Mouse (Mus musculus) heart, embryonic 12.5 days (tissue): Measurements from ENCODE around the gene Wt1. TPM values are rescaled to one million over a fixed set of nuclear protein-coding genes. Genes with fewer than 3 reads are reported as not detected.

Experiments
- ATAC-seq: fragments of 200-750 bp; cut with Nextera tagmentation; 2 replicates; pipeline ENCODE4 v1.8.0; 2017; ENCODE audit warnings: moderate TSS enrichment, moderate library complexity; ENCODE audit not compliant: insufficient number of reproducible peaks, low FRiP score
- H3K27ac ChIP-seq: fragments of 300-500 bp; sonication (generic); 2 replicates; pipeline ENCODE4 v1.5.1; 2016; ENCODE audit warnings: mild to moderate bottlenecking, moderate library complexity; ENCODE audit not compliant: poor library complexity, severe bottlenecking
- H3K27me3 ChIP-seq: fragments of 300-500 bp; sonication (generic); replicated peaks from 2 replicates; pipeline ENCODE4 v1.6.1; 2016; ENCODE audit warnings: mild to moderate bottlenecking, moderate library complexity
- H3K36me3 ChIP-seq: fragments of 300-500 bp; sonication (generic); 2 replicates; pipeline ENCODE4 v1.6.1; 2016; ENCODE audit warnings: mild to moderate bottlenecking, moderate library complexity
- H3K4me1 ChIP-seq: fragments of 300-500 bp; sonication (generic); replicated peaks from 2 replicates; pipeline ENCODE4 v1.6.1; 2016; ENCODE audit warnings: mild to moderate bottlenecking
- H3K4me2 ChIP-seq: fragments of 300-500 bp; sonication (generic); 2 replicates; pipeline ENCODE4 v1.6.1; 2016; ENCODE audit warnings: mild to moderate bottlenecking, moderate library complexity
- H3K4me3 ChIP-seq: fragments of 300-500 bp; sonication (generic); 2 replicates; pipeline ENCODE4 v1.5.1; 2016; ENCODE audit warnings: mild to moderate bottlenecking
- H3K9ac ChIP-seq: fragments of 300-500 bp; sonication (generic); 2 replicates; pipeline ENCODE4 v1.6.1; 2016; ENCODE audit warnings: mild to moderate bottlenecking, moderate library complexity
- H3K9me3 ChIP-seq: fragments of 300-500 bp; sonication (generic); replicated peaks from 2 replicates; pipeline ENCODE4 v1.6.1; 2016; ENCODE audit warnings: mild to moderate bottlenecking, moderate library complexity
- WGBS: fragments of 180-500 bp; shearing (Covaris S2); methylation state at CpG from one replicate; pipeline ENCODE4 v1.1.7; 2016; 5-methylcytosine and 5-hydroxymethylcytosine counted together
- polyA plus RNA-seq: library from polyadenylated mRNA; unstranded; fragments of >200 nt; fragmentation: Nextera tagmentation; extraction: Ambion mirVana; gene quantifications from 2 replicates; pipeline ENCODE4 v1.2.1, GENCODE M21; 2016

The Wt1 gene
- polyA plus RNA-seq, 1 experiment from 2014 or later, result 30.7 TPM

DNA sequence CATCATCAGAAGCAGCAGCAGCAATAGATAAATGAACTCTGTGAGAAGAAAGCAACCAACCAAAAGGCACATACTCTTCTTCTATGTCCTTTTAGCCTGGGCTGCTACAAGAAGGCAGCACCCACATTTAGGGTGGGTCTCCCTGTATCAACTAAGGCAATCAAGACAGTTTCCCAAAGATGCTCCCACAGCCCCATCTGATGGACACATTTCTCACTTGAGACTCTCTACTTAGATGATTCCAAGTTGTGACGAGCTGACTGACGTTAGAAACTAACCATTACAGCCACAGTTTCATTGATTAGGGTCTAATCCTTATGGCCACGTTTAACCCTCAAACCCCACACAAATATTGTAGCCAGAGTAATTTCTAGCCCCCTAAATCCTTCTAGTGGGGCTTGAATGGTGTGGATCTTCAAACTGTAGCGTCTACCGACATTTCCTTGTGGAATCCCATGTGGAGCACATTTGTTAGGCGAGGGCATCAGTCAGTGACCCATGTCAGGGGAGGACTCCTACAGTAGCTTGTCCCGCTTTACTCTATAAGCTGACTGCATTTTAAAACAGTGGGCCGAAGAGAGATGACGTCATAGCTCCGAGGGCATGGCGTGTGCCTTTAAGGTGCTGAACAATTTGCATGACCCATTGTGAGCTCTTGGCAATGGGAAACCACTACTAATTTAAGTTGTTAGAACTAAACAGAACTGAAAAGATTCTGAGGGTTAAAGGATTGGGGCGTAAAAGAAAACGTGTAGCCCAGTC is 59.6 kb downstream of the Wt1 start:
- ATAC-seq, result no peak
- H3K9me3 ChIP-seq, result no peaks in the 10 kb centered on the region
- WGBS, result 72% methylated on average over 13 of the region's 13 CpGs

DNA sequence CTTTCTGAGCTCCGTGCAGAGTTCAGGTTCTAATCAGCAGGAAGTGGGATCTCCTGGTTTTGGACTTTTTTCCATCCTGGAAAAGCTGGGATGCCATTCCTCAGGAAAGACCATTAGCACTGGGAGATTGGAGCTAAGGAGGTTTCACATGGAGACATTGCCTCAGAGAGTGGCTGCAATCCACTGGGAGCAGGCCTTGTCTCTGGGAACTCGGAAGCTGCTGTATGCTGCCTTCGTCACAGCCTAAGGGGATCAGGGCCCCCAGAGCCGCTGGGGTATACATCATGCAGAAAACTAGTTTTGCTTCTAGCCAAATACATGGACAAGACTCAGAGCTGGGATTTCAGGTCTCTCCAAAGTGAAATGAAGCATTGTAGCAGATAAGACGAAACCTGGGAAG is 60.3 kb downstream of the Wt1 start:
- Histone ChIP-seq H3K4me3 (no peak overlapping the region), H3K27ac (no peak overlapping the region), H3K27me3 (no peaks in the 10 kb centered on the region), H3K4me2 (no peak overlapping the region), H3K4me1 (0 out of 2 replicates have a peak, but pooled peaks cover 7% of the 10 kb centered on the region), H3K9ac (no peak overlapping the region), H3K9me3 (no peaks in the 10 kb centered on the region), H3K36me3 (no peaks in the 10 kb centered on the region)
- WGBS, result 59% methylated on average over 5 of the region's 5 CpGs
- no peak for ATAC-seq

More for the DNA sequence above, 59.6 kb downstream of the Wt1 start:
- H3K9ac ChIP-seq, result no peak overlapping the region
- H3K36me3 ChIP-seq, result no peaks in the 10 kb centered on the region
- H3K4me2 ChIP-seq, result no peak overlapping the region
- no peaks in the 10 kb centered on the region for H3K27me3 ChIP-seq
- 0 out of 2 replicates have a peak, but pooled peaks cover 7% of the 10 kb centered on the region for H3K4me1 ChIP-seq
- H3K4me3 ChIP-seq, result no peak overlapping the region
- H3K27ac ChIP-seq, result no peak overlapping the region

DNA sequence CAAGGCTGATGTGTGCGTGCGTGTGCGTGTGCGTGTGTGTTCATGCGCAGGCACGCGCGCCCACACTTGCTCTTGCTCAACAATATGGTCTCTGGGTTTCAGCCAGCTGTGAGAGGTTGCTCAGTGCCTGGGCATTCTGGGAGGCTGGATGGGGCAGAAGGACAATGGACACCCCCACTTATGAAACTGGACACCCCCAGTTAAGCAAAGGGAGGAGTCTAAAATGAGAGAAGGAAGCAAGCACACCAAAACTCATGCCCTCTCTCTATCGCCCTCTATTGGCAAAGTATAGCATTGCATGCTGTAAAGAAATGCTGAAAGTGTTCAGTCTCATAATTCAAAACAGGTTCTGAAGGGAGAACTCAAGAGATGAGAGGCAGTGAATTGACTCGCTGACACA is 61.9 kb downstream of the Wt1 start:
- H3K27me3 ChIP-seq, result no peaks in the 10 kb centered on the region
- H3K36me3 ChIP-seq, result no peaks in the 10 kb centered on the region
- H3K9me3 ChIP-seq, result no peaks in the 10 kb centered on the region
- H3K9ac ChIP-seq, result no peak overlapping the region
- no peak overlapping the region for H3K4me3 ChIP-seq
- no peak overlapping the region for H3K27ac ChIP-seq
- 76% methylated on average over 10 of the region's 10 CpGs for whole genome bisulfite sequencing
- H3K4me2 ChIP-seq, result no peak overlapping the region
- no peak for ATAC-seq
- no peaks in the 10 kb centered on the region for H3K4me1 ChIP-seq

DNA sequence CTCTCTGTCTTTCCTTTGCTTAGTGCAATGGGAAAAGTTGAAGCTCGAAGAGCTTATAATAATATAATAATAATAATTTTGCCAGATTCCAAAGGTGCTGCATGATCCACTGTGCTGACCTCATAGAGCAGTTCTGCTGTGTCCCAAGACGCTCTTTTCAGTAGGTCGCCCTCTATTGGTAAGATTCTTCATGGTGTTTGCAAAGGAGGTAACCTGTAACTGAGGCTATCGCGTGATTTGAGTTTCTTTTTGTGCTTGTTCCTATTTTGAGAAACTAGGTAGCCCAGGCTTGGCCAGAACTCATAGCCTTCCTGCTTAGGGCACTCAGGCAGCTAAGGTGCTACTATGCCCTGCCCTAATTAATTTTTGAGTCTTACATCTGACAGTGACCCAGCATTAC is 63.0 kb downstream of the Wt1 start:
- Histone ChIP-seq H3K4me2 (no peak overlapping the region), H3K27ac (no peak overlapping the region), H3K27me3 (no peaks in the 10 kb centered on the region), H3K36me3 (no peaks in the 10 kb centered on the region), H3K4me1 (no peaks in the 10 kb centered on the region), H3K9me3 (no peaks in the 10 kb centered on the region), H3K9ac (no peak overlapping the region), H3K4me3 (no peak overlapping the region)
- WGBS, result 26% methylated on average over 5 of the region's 5 CpGs
- no peak for ATAC-seq

DNA sequence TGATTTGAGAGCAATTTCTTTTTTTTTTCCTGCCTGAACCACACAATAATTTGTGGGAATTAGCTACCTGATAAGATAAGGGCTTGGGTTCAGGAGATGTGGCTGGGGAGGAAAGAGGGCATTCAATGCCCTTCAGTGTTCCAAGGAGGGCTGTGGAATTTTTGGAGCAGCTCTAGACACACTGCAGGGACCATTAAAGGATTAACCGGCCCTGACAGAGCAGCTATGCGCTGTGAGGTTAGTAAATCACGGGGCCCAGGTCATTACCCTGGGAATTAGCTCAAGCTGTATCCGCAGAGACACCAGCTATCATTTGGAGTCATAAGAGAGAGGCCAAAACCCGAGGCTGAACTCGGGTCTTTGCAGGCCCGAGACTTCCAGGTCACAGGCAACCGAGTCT is 73.8 kb downstream of the Wt1 start:
- no peak overlapping the region for H3K27ac ChIP-seq
- WGBS, result 35% methylated on average over 8 of the region's 8 CpGs
- H3K36me3 ChIP-seq, result no peaks in the 10 kb centered on the region
- no peak overlapping the region for H3K4me2 ChIP-seq
- ATAC-seq, result no peak
- 0 out of 2 replicates have a peak, but pooled peaks cover 4% of the 10 kb centered on the region for H3K4me1 ChIP-seq
- no peak overlapping the region for H3K9ac ChIP-seq
- H3K27me3 ChIP-seq, result no peaks in the 10 kb centered on the region
- H3K4me3 ChIP-seq, result no peak overlapping the region
- no peaks in the 10 kb centered on the region for H3K9me3 ChIP-seq

DNA sequence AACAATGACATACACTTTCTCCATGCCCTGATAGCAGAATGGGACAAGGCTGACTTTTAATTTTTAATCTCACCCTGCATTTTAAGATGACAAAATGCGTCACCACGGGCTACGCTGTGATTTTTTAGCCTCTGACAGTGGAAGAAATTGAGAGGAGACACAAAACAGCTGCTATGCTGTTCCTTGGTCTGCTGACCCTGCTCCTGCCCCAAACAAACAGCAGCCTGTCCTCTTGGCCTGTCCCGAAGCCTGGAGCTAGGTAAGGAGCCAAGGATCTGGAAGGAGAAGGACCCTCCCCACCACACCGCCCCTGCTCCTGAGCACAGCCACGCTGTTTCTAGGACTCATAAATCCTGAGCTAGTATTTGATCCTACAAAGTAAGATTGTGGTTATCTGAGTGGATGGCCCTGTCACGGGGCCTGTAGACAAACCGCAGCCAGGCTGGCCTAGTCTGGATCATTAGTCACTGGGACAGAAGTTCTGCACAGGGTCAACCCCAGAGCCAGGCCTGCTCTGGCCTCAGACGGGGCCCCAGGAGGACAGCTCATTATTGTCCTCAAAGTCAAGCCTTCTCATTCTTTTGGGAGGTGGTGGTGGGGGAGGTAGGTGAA is 80.3 kb downstream of the Wt1 start:
- Histone ChIP-seq H3K4me1 (peaks cover 10% of the 10 kb centered on the region), H3K36me3 (no peaks in the 10 kb centered on the region), H3K27me3 (no peaks in the 10 kb centered on the region), H3K9me3 (no peaks in the 10 kb centered on the region), H3K4me3 (no peak overlapping the region), H3K4me2 (no peak overlapping the region), H3K27ac (no peak overlapping the region), H3K9ac (no peak overlapping the region)
- 48% methylated on average over 9 of the region's 9 CpGs for WGBS
- no peak for ATAC-seq

DNA sequence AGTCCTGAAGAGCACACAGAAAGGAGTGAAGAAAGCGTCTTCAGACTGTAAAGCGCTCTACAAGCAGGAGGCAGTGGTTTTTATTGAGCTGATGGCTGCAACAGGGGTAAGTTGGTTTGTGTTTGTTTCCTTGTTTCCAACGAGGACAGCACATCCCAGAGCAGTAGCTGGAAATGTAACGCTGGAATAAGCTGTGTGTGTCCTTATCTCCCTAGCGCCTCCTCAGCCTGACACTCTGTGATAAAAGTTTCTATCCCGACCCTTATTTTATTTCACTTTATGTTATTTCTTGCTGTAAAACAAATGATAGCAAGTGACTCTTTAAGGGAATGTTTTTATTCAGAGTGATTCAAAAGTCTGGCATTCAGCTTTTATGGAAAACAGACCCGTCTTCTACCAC is 86.5 kb downstream of the Wt1 start:
- Histone ChIP-seq H3K9ac (no peak overlapping the region), H3K4me3 (no peak overlapping the region), H3K9me3 (no peaks in the 10 kb centered on the region), H3K4me1 (peaks cover 23% of the 10 kb centered on the region), H3K4me2 (no peak overlapping the region), H3K27me3 (no peaks in the 10 kb centered on the region; the same call in none of the 2 replicates), H3K36me3 (no peaks in the 10 kb centered on the region), H3K27ac (no peak overlapping the region)
- no peak for ATAC-seq
- WGBS, result 30% methylated on average over 7 of the region's 7 CpGs

- no peak overlapping the region for H3K4me2 ChIP-seq
- 30% methylated on average over 8 of the region's 8 CpGs for WGBS
- H3K4me1 ChIP-seq, result peaks cover 28% of the 10 kb centered on the region
- no peak overlapping the region; the same call in 1 of the 2 replicates for H3K9ac ChIP-seq
- no peaks in the 10 kb centered on the region for H3K9me3 ChIP-seq
- no peak overlapping the region for H3K27ac ChIP-seq
- no peak for ATAC-seq
- H3K4me3 ChIP-seq, result no peak overlapping the region
- H3K27me3 ChIP-seq, result peaks cover 3% of the 10 kb centered on the region
- no peaks in the 10 kb centered on the region for H3K36me3 ChIP-seq
These were observed 89.6 kb downstream of the Wt1 start for GRCm38 (mm10) chr2:105215914-105216313.

DNA sequence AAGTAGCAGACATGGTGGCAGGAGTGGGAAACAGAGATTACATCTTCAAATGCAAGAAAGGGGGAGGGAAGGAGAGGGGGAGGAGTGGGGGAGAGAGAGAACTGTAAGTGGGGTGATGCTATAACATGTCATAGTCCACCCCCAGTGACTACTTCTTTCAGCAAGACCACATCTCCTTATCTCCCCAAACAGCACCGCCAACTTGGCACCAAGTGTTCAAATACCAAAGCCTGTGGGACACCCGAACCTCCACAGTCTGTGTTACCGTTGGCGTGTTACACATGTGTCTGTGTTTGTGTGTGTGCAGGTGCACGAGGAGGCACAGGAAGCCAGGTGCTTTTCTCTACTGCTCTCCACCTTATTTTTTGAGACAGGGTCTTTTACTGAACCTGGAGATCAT is 92.9 kb downstream of the Wt1 start:
- H3K4me1 ChIP-seq, result peaks cover 26% of the 10 kb centered on the region
- H3K27me3 ChIP-seq, result peaks cover 13% of the 10 kb centered on the region
- no peak for ATAC-seq
- no peak overlapping the region for H3K4me3 ChIP-seq
- no peak overlapping the region for H3K4me2 ChIP-seq
- no peak overlapping the region for H3K9ac ChIP-seq
- no peak overlapping the region for H3K27ac ChIP-seq
- 67% methylated on average over 5 of the region's 5 CpGs for WGBS
- H3K36me3 ChIP-seq, result no peaks in the 10 kb centered on the region
- no peaks in the 10 kb centered on the region for H3K9me3 ChIP-seq

DNA sequence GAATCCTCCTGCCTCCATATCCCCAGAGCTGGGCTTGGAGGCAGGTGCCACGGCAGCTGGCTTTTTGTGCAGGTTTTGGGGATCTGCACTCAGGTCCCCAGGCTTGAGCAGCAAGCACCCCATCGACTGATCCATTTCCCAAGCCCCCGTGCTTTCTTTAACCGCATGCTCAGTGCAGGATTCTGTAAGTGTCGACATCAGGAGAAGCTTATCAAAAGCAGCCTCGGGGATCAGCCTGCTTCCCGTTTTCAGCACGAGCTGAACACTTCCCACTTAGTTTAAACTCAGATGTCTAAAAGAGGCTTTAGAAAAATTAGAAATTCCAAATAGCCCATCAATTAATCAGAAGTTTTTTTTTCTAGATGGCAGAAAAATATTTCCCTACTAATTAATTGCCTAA is 93.3 kb downstream of the Wt1 start:
- H3K4me2 ChIP-seq, result no peak overlapping the region
- WGBS, result 11% methylated on average over 8 of the region's 8 CpGs
- H3K27ac ChIP-seq, result no peak overlapping the region
- no peak for ATAC-seq
- H3K4me3 ChIP-seq, result no peak overlapping the region
- H3K36me3 ChIP-seq, result no peaks in the 10 kb centered on the region
- H3K9ac ChIP-seq, result no peak overlapping the region
- peaks cover 29% of the 10 kb centered on the region for H3K4me1 ChIP-seq
- H3K27me3 ChIP-seq, result peaks cover 13% of the 10 kb centered on the region
- no peaks in the 10 kb centered on the region for H3K9me3 ChIP-seq

- peaks cover 17% of the 10 kb centered on the region; the same call in 1 of the 2 replicates for H3K27me3 ChIP-seq
- H3K36me3 ChIP-seq, result no peaks in the 10 kb centered on the region
- no peak overlapping the region for H3K9ac ChIP-seq
- ATAC-seq, result no peak
- no peaks in the 10 kb centered on the region for H3K9me3 ChIP-seq
- WGBS, result 80% methylated on average over 9 of the region's 9 CpGs
- no peak overlapping the region for H3K4me2 ChIP-seq
- no peak overlapping the region for H3K27ac ChIP-seq
- H3K4me3 ChIP-seq, result no peak overlapping the region
- H3K4me1 ChIP-seq, result peaks cover 25% of the 10 kb centered on the region
These were observed 94.5 kb downstream of the Wt1 start for GRCm38 (mm10) chr2:105220738-105221303.
